ENCODE assay signal across 28 mouse cellular contexts in the genomic region with DNA sequence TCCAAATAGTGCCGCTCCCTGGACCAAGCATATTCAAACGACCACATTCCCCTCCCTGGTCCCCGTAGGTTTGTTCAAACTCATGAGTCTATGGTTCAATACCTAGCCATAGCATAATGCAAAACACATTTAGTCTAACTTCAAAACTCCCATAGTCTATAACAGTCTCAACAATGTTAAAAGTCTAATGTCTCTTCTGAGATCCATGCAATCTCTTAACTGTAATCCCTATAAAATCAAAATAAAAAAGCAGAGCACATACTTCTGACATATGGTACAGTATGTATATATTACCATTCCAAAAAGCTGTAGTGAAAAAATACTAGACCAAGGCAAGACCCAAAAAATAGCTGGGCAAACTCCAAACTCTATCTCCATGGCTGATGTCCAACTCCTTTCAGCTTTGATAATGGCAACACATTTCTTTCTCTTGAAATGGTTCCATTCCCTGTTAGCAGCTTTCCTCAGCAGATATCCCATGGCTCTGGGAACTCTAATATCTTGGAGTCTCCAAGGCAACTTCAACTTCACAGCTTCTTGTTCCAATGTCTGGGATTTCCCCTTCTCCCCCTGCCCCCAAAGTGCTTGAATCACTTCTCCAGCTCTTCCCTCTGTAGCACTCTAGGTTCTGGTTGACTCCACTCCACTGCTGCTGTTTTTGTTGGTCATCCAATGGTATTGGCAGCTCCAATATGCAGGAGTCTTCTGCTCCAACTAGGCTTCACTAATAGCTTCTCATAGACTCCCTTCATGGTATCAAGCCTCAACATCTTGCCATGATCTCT. TPM values are rescaled to one million over a fixed set of nuclear protein-coding genes. Genes with fewer than 3 reads are reported as not detected.
A peak's percentile ranks its signal among the peaks of the same experiment; 100 is the strongest.
DNase-seq lines count a peak whose midpoint lies in the region; ATAC-seq and TF ChIP-seq lines count a peak whose summit lies in the region.
"Had no signal": no experiment of that assay in that cellular context is flagged by ENCODE, and none has a peak within 500 bp of the region (broad histone marks: within the 10 kb centered on the region; RNA-seq: fewer than 3 reads in every experiment).

No protein-coding gene starts in this region.

- no peak overlapping the region for H3K27ac ChIP-seq in forebrain, embryonic 14.5 days (ENCODE audit: low read depth, low read length)
- no peak overlapping the region for H3K27ac ChIP-seq in forebrain, embryonic 13.5 days
- H3K27ac ChIP-seq in heart, embryonic 12.5 days (ENCODE audit: poor library complexity, severe bottlenecking): no peak overlapping the region
- no peak overlapping the region for H3K27ac ChIP-seq in limb, embryonic 13.5 days
- no peak overlapping the region for H3K27ac ChIP-seq in limb, embryonic 10.5 days
- H3K27ac ChIP-seq in limb, embryonic 14.5 days (replicated peaks; ENCODE audit: low read depth, low read length): no peak overlapping the region
- H3K27ac ChIP-seq: embryonic facial prominence, embryonic 13.5 days; forebrain, embryonic 10.5 days; heart, embryonic 13.5 days; hindbrain, embryonic 12.5 days; hindbrain, embryonic 15.5 days had no signal

- 89% methylated on average over 3 of the region's 3 CpGs for WGBS in forebrain, embryonic 14.5 days
- WGBS in forebrain, embryonic 13.5 days: 92% methylated on average over 3 of the region's 3 CpGs
- 86% methylated on average over 3 of the region's 3 CpGs for WGBS in heart, embryonic 12.5 days
- 72% methylated on average over 3 of the region's 3 CpGs for WGBS in limb, embryonic 13.5 days
- 94% methylated on average over 3 of the region's 3 CpGs for WGBS in limb, embryonic 10.5 days
- 78% methylated on average over 3 of the region's 3 CpGs for WGBS in limb, embryonic 14.5 days

- H3K4me1 ChIP-seq in forebrain, embryonic 14.5 days (ENCODE audit: control insufficient read depth, insufficient read depth, low read length): no peaks in the 10 kb centered on the region
- no peaks in the 10 kb centered on the region for H3K4me1 ChIP-seq in forebrain, embryonic 13.5 days
- no peaks in the 10 kb centered on the region for H3K4me1 ChIP-seq in heart, embryonic 12.5 days (replicated peaks)
- no peaks in the 10 kb centered on the region for H3K4me1 ChIP-seq in limb, embryonic 13.5 days
- no peaks in the 10 kb centered on the region for H3K4me1 ChIP-seq in limb, embryonic 10.5 days
- H3K4me1 ChIP-seq in limb, embryonic 14.5 days (ENCODE audit: control insufficient read depth, insufficient read depth, low read length): no peaks in the 10 kb centered on the region
- H3K4me1 ChIP-seq: embryonic facial prominence, embryonic 13.5 days; forebrain, embryonic 10.5 days; heart, embryonic 13.5 days; hindbrain, embryonic 12.5 days; hindbrain, embryonic 15.5 days had no signal

- no peak overlapping the region for H3K4me2 ChIP-seq in forebrain, embryonic 14.5 days (ENCODE audit: low read length)
- no peak overlapping the region for H3K4me2 ChIP-seq in forebrain, embryonic 13.5 days
- no peak overlapping the region for H3K4me2 ChIP-seq in heart, embryonic 12.5 days
- no peak overlapping the region for H3K4me2 ChIP-seq in limb, embryonic 13.5 days (replicated peaks)
- no peak overlapping the region for H3K4me2 ChIP-seq in limb, embryonic 14.5 days (replicated peaks; ENCODE audit: low read depth, low read length, severe bottlenecking)
- H3K4me2 ChIP-seq: embryonic facial prominence, embryonic 13.5 days; heart, embryonic 13.5 days; hindbrain, embryonic 12.5 days; hindbrain, embryonic 15.5 days had no signal

- DNase-seq in forebrain, embryonic 14.5 days (ENCODE audit: low spot score): peak; percentile 13
- DNase-seq in heart, adult 11 months: peak; percentile 85
- DNase-seq in limb, embryonic 10.5 days (ENCODE audit: low spot score): no peak
- DNase-seq in limb, embryonic 14.5 days (ENCODE audit: low spot score): peak; percentile 70
- no peak for DNase-seq in thymus, postnatal 10 days (ENCODE audit: low spot score in 2 of 2)
- DNase-seq: adrenal gland, postnatal 10 days; adrenal gland, postnatal 36 days; B cell, adult 2 months; cerebellum, adult 11 months; cerebellum, adult 2 months; cerebellum, adult 9-11 months; cerebellum, postnatal 25 days; gastrocnemius, postnatal 10 days; gastrocnemius, postnatal 36 days; heart, adult 18-20 months; kidney, adult 2 months had no signal

- no peak for TF ChIP-seq POLR2A in limb, embryonic 14.5 days (IDR thresholded peaks at IDR 0.05; ENCODE audit: borderline replicate concordance, extremely low read depth, insufficient read depth, insufficient read length)

- ATAC-seq in forebrain, embryonic 14.5 days: no peak
- no peak for ATAC-seq in forebrain, embryonic 13.5 days
- ATAC-seq in heart, embryonic 12.5 days (ENCODE audit: insufficient number of reproducible peaks, low FRiP score): no peak
- peak; percentile 71 for ATAC-seq in limb, embryonic 13.5 days (ENCODE audit: low FRiP score, low read depth)
- ATAC-seq in limb, embryonic 14.5 days (ENCODE audit: low FRiP score, low read depth): peak; percentile 57; the same call in 1 of the 2 replicates
- ATAC-seq: intestine, postnatal 0 days; Patski had no signal

- H3K27me3 ChIP-seq in forebrain, embryonic 14.5 days (replicated peaks; ENCODE audit: control insufficient read depth, insufficient read depth, low read length): no peaks in the 10 kb centered on the region
- no peaks in the 10 kb centered on the region for H3K27me3 ChIP-seq in forebrain, embryonic 13.5 days
- no peaks in the 10 kb centered on the region; the same call in 1 of the 2 replicates for H3K27me3 ChIP-seq in heart, embryonic 12.5 days (replicated peaks)
- H3K27me3 ChIP-seq in limb, embryonic 13.5 days: no peaks in the 10 kb centered on the region
- no peaks in the 10 kb centered on the region for H3K27me3 ChIP-seq in limb, embryonic 10.5 days (ENCODE audit: low read depth, poor library complexity, severe bottlenecking)
- H3K27me3 ChIP-seq in limb, embryonic 14.5 days (ENCODE audit: control insufficient read depth, insufficient read depth, low read length): no peaks in the 10 kb centered on the region
- H3K27me3 ChIP-seq: CH12.LX; embryonic facial prominence, embryonic 13.5 days; heart, embryonic 13.5 days; hindbrain, embryonic 12.5 days; hindbrain, embryonic 15.5 days; Patski had no signal

- no peaks in the 10 kb centered on the region for H3K36me3 ChIP-seq in forebrain, embryonic 14.5 days (ENCODE audit: control insufficient read depth, insufficient read depth, low read length)
- no peaks in the 10 kb centered on the region for H3K36me3 ChIP-seq in forebrain, embryonic 13.5 days (ENCODE audit: poor library complexity, severe bottlenecking)
- no peaks in the 10 kb centered on the region for H3K36me3 ChIP-seq in heart, embryonic 12.5 days
- no peaks in the 10 kb centered on the region for H3K36me3 ChIP-seq in limb, embryonic 13.5 days
- no peaks in the 10 kb centered on the region for H3K36me3 ChIP-seq in limb, embryonic 10.5 days
- no peaks in the 10 kb centered on the region for H3K36me3 ChIP-seq in limb, embryonic 14.5 days (ENCODE audit: control insufficient read depth, insufficient read depth, low read length)
- H3K36me3 ChIP-seq: embryonic facial prominence, embryonic 13.5 days; forebrain, embryonic 10.5 days; G1E; heart, embryonic 13.5 days; hindbrain, embryonic 12.5 days; hindbrain, embryonic 15.5 days had no signal

- no peaks in the 10 kb centered on the region for H3K9me3 ChIP-seq in forebrain, embryonic 14.5 days (replicated peaks; ENCODE audit: control insufficient read depth, low read length)
- no peaks in the 10 kb centered on the region for H3K9me3 ChIP-seq in forebrain, embryonic 13.5 days (replicated peaks)
- H3K9me3 ChIP-seq in heart, embryonic 12.5 days (replicated peaks): 0 out of 2 replicates have a peak, but pooled peaks cover 3% of the 10 kb centered on the region
- H3K9me3 ChIP-seq in limb, embryonic 13.5 days: no peaks in the 10 kb centered on the region
- no peaks in the 10 kb centered on the region for H3K9me3 ChIP-seq in limb, embryonic 10.5 days (replicated peaks)
- H3K9me3 ChIP-seq in limb, embryonic 14.5 days (ENCODE audit: control insufficient read depth, low read length): no peaks in the 10 kb centered on the region
- H3K9me3 ChIP-seq: embryonic facial prominence, embryonic 13.5 days; forebrain, embryonic 10.5 days; G1E; heart, embryonic 13.5 days; hindbrain, embryonic 12.5 days; hindbrain, embryonic 15.5 days had no signal

- no peak overlapping the region for H3K9ac ChIP-seq in forebrain, embryonic 14.5 days (ENCODE audit: low read length)
- H3K9ac ChIP-seq in forebrain, embryonic 13.5 days: no peak overlapping the region
- no peak overlapping the region for H3K9ac ChIP-seq in heart, embryonic 12.5 days
- no peak overlapping the region for H3K9ac ChIP-seq in limb, embryonic 13.5 days
- no peak overlapping the region for H3K9ac ChIP-seq in limb, embryonic 14.5 days (ENCODE audit: low read depth, low read length, severe bottlenecking)
- H3K9ac ChIP-seq: embryonic facial prominence, embryonic 13.5 days; heart, embryonic 13.5 days; hindbrain, embryonic 12.5 days; hindbrain, embryonic 15.5 days had no signal

- H3K4me3 ChIP-seq in forebrain, embryonic 14.5 days (ENCODE audit: low read depth, low read length): no peak overlapping the region
- H3K4me3 ChIP-seq in forebrain, embryonic 13.5 days: no peak overlapping the region
- H3K4me3 ChIP-seq in heart, embryonic 12.5 days: no peak overlapping the region
- H3K4me3 ChIP-seq in limb, embryonic 13.5 days: no peak overlapping the region
- no peak overlapping the region for H3K4me3 ChIP-seq in limb, embryonic 10.5 days
- H3K4me3 ChIP-seq in limb, embryonic 14.5 days (replicated peaks; ENCODE audit: low read length): no peak overlapping the region
- H3K4me3 ChIP-seq: embryonic facial prominence, embryonic 13.5 days; forebrain, embryonic 10.5 days; heart, embryonic 13.5 days; hindbrain, embryonic 12.5 days; hindbrain, embryonic 15.5 days had no signal

RNA-seq across cellular contexts. Expression of gene Prdx6b, which starts 32.2 kb away (rescaled TPM):
- polyA plus RNA-seq in forebrain, embryonic 14.5 days (2014; fragmentation: Nextera tagmentation; extraction: Ambion mirVana): not detected in 2 replicates
- polyA plus RNA-seq in forebrain, embryonic 13.5 days (2015; fragmentation: Nextera tagmentation; extraction: Ambion mirVana): not detected in 2 replicates
- not detected in 2 replicates for polyA plus RNA-seq in heart, embryonic 12.5 days (2016; fragmentation: Nextera tagmentation; extraction: Ambion mirVana)
- not detected in 2 replicates for polyA plus RNA-seq in limb, embryonic 13.5 days (2015; fragmentation: Nextera tagmentation; extraction: Ambion mirVana)
- polyA plus RNA-seq in limb, embryonic 10.5 days (2016; fragmentation: Nextera tagmentation; extraction: Ambion mirVana): not detected in 2 replicates
- polyA plus RNA-seq in limb, embryonic 14.5 days (2012; rRNA removed): not detected in 2 replicates
- not detected in 2 replicates for polyA plus RNA-seq in limb, embryonic 14.5 days (2014; fragmentation: Nextera tagmentation; extraction: Ambion mirVana)
- polyA plus RNA-seq: cerebellum, adult 2 months; embryonic facial prominence, embryonic 13.5 days; forebrain, embryonic 10.5 days; G1E; heart, embryonic 13.5 days; hindbrain, embryonic 12.5 days; hindbrain, embryonic 15.5 days; intestine, postnatal 0 days had no signal

RNA-seq across cellular contexts. Expression of gene Dnajc10, which starts 55.2 kb away (rescaled TPM):
- polyA plus RNA-seq in forebrain, embryonic 14.5 days (2014; fragmentation: Nextera tagmentation; extraction: Ambion mirVana): 60.7 and 62.5 TPM in 2 replicates
- 52.8 and 59.6 TPM in 2 replicates for polyA plus RNA-seq in forebrain, embryonic 13.5 days (2015; fragmentation: Nextera tagmentation; extraction: Ambion mirVana)
- polyA plus RNA-seq in heart, embryonic 12.5 days (2016; fragmentation: Nextera tagmentation; extraction: Ambion mirVana): 70.5 and 72.9 TPM in 2 replicates
- 80.4 and 84.3 TPM in 2 replicates for polyA plus RNA-seq in limb, embryonic 13.5 days (2015; fragmentation: Nextera tagmentation; extraction: Ambion mirVana)
- polyA plus RNA-seq in limb, embryonic 10.5 days (2016; fragmentation: Nextera tagmentation; extraction: Ambion mirVana): 81.6 and 93.8 TPM in 2 replicates
- polyA plus RNA-seq in limb, embryonic 14.5 days (2012; rRNA removed): 58.1 and 59.3 TPM in 2 replicates
- polyA plus RNA-seq in limb, embryonic 14.5 days (2014; fragmentation: Nextera tagmentation; extraction: Ambion mirVana): 78.5 and 84.9 TPM in 2 replicates

Comparison
In these comparisons a context has a peak if more than half of its experiments do, and no peak if none do; other contexts are left out.
1. DNase-seq: peak in forebrain, embryonic 14.5 days (single experiment), heart, adult 11 months (single experiment) and limb, embryonic 14.5 days (single experiment); none in limb, embryonic 10.5 days (single experiment) and thymus, postnatal 10 days (0 of 2).
2. ATAC-seq: peak in limb, embryonic 13.5 days (single experiment) and limb, embryonic 14.5 days (single experiment); none in forebrain, embryonic 14.5 days (single experiment), forebrain, embryonic 13.5 days (single experiment) and heart, embryonic 12.5 days (single experiment).